ENCODE assay signal across 8 mouse cellular contexts in genomic region chr13:42812762-42813161, GRCm38 (mm10).
DNase-seq lines count a peak whose midpoint lies in the region; ATAC-seq and TF ChIP-seq lines count a peak whose summit lies in the region.

No protein-coding gene starts in this region.

- no peak for TF ChIP-seq RAD21 in CH12.LX (IDR thresholded peaks at IDR 0.05; ENCODE audit: low read depth, low read length)

- no peak overlapping the region for H3K27ac ChIP-seq in CH12.LX (ENCODE audit: insufficient read depth, low read depth)
- H3K27ac ChIP-seq in forebrain, embryonic 13.5 days: no peak overlapping the region

- in situ Hi-C loops in CH12.LX (cut with MboI; ENCODE audit: low pct_ligation_motif_present, low pct_unique_long_range_greater_than_20kb, low sequenced_read_pairs): no loop called here

- dilution Hi-C loops in CH12.LX (cut with MboI; ENCODE audit: extremely low pct_ligation_motif_present, extremely low pct_unique_long_range_greater_than_20kb, low sequenced_read_pairs): no loop called here

- no peak overlapping the region for H3K4me3 ChIP-seq in CH12.LX (replicated peaks in 1 of 3; ENCODE audit: low read depth in 2 of 3, low read length in 2 of 3, poor library complexity in 1 of 3)
- H3K4me3 ChIP-seq in forebrain, embryonic 13.5 days: no peak overlapping the region

- H3K4me1 ChIP-seq in CH12.LX (ENCODE audit: control insufficient read depth in 1 of 2, insufficient read depth in 2 of 2): no peaks in the 10 kb centered on the region
- peaks cover 11% of the 10 kb centered on the region for H3K4me1 ChIP-seq in forebrain, embryonic 13.5 days

- DNase-seq in cerebellum, postnatal 10 days: peak; percentile 54 to 65
- no peak for DNase-seq in cerebellum, postnatal 36 days
- no peak for DNase-seq in CH12.LX (ENCODE audit: extremely low read depth)
- DNase-seq in lung, postnatal 4 days: peak; percentile 35 to 43
- no peak for DNase-seq in ovary, postnatal 14 days (ENCODE audit: low spot score)
- DNase-seq in gastrocnemius, postnatal 25 days: no peak

- H3K9ac ChIP-seq in CH12.LX (ENCODE audit: insufficient read depth, low read depth): no peak overlapping the region
- no peak overlapping the region for H3K9ac ChIP-seq in forebrain, embryonic 13.5 days

- ATAC-seq in forebrain, embryonic 13.5 days: peak; percentile 89
- ATAC-seq in megakaryocyte progenitor cell, adult 5-6 weeks (replicated peaks; ENCODE audit: poor library complexity): no peak

- no peaks in the 10 kb centered on the region for H3K36me3 ChIP-seq in CH12.LX (replicated peaks in 1 of 2; ENCODE audit: control insufficient read depth in 1 of 2, insufficient read depth in 1 of 2, low read length in 1 of 2)
- no peaks in the 10 kb centered on the region for H3K36me3 ChIP-seq in forebrain, embryonic 13.5 days (ENCODE audit: poor library complexity, severe bottlenecking)

- 22% methylated on average over 7 of the region's 7 CpGs for WGBS in forebrain, embryonic 13.5 days

- H3K79me2 ChIP-seq in CH12.LX (replicated peaks; ENCODE audit: control insufficient read depth, extremely low read depth, insufficient read depth, poor library complexity, severe bottlenecking): no peaks in the 10 kb centered on the region

- TF ChIP-seq CTCF in CH12.LX (conservative IDR thresholded peaks at IDR 0.05 in 1 of 2, IDR thresholded peaks at IDR 0.05 in 1 of 2; ENCODE audit: low read depth in 2 of 2, low read length in 2 of 2): no peak

- H3K4me2 ChIP-seq in CH12.LX (ENCODE audit: insufficient read depth, low read depth, poor library complexity, severe bottlenecking): peak overlapping the region; percentile 19; the same call in 1 of the 2 replicates
- peak overlapping the region; percentile 41 for H3K4me2 ChIP-seq in forebrain, embryonic 13.5 days

- peaks cover 8% of the 10 kb centered on the region for H3K27me3 ChIP-seq in CH12.LX (replicated peaks)
- H3K27me3 ChIP-seq in forebrain, embryonic 13.5 days: no peaks in the 10 kb centered on the region; the same call in 1 of the 2 replicates

- no peak for TF ChIP-seq POLR2A in CH12.LX (IDR thresholded peaks at IDR 0.05; ENCODE audit: low read depth, low read length)

- peaks cover 4% of the 10 kb centered on the region for H3K9me3 ChIP-seq in CH12.LX (replicated peaks; ENCODE audit: low read length)
- no peaks in the 10 kb centered on the region for H3K9me3 ChIP-seq in forebrain, embryonic 13.5 days (replicated peaks)

- no peak for TF ChIP-seq EP300 in CH12.LX (IDR thresholded peaks at IDR 0.05; ENCODE audit: low read length)

TF ChIP-seq in CH12.LX, 34 proteins besides CTCF, POLR2A, EP300 and RAD21:
- TF ChIP-seq TBP (conservative IDR thresholded peaks at IDR 0.05; ENCODE audit: low read depth, low read length) (no peak), NELFE (IDR thresholded peaks at IDR 0.05; ENCODE audit: low read depth, low read length) (no peak), PAX5 (IDR thresholded peaks at IDR 0.05; ENCODE audit: low read length) (no peak), E2F4 (IDR thresholded peaks at IDR 0.05; ENCODE audit: insufficient replicate concordance, low read depth, low read length) (no peak), BHLHE40 (IDR thresholded peaks at IDR 0.05; ENCODE audit: low read depth, low read length) (no peak), MXI1 (IDR thresholded peaks at IDR 0.05; ENCODE audit: low read depth, low read length) (no peak), SMC3 (IDR thresholded peaks at IDR 0.05; ENCODE audit: low read depth, low read length) (no peak), SIN3A (IDR thresholded peaks at IDR 0.05; ENCODE audit: low read length) (no peak), NRF1 (IDR thresholded peaks at IDR 0.05; ENCODE audit: low read depth, low read length) (no peak), RCOR1 (conservative IDR thresholded peaks at IDR 0.05; ENCODE audit: low read depth, low read length) (no peak), MAZ (IDR thresholded peaks at IDR 0.05; ENCODE audit: low read depth, low read length) (no peak)
TF ChIP-seq in CH12.LX: peak in this region for 0.

Comparison
In these comparisons a context has a peak if more than half of its experiments do, and no peak if none do; other contexts are left out.
1. DNase-seq: peak in cerebellum, postnatal 10 days (2 of 2) and lung, postnatal 4 days (2 of 2); none in cerebellum, postnatal 36 days (0 of 2), CH12.LX (single experiment), ovary, postnatal 14 days (single experiment) and gastrocnemius, postnatal 25 days (single experiment).